Mouse (Mus musculus): ENCODE data around the gene Gm5475.

- TF ChIP-seq ZNF384 (IDR thresholded peaks at IDR 0.05; ENCODE audit: low read depth, low read length) (no peak), CHD2 (IDR thresholded peaks at IDR 0.05; ENCODE audit: low read depth, low read length) (no peak), ZC3H11A (IDR thresholded peaks at IDR 0.05; ENCODE audit: borderline replicate concordance, low read depth, low read length) (no peak)
Measured at GRCm38 (mm10) chr15:100470037-100470436, 48.1 kb downstream of the Gm5475 start.

All from ES-E14 (cell line).